Mouse (Mus musculus) urinary bladder, postnatal 36 days (tissue): ENCODE measurements around the gene Spred2.
"Not testable (repeated sequence)": the region's sequence is repeated elsewhere in the genome, so short reads cannot be mapped to it uniquely, and the experiment has no call there.

Experiments
- DNase-seq, 2 experiments: peaks; one replicate each; pipeline ENCODE4 v3.0.0; 2022; ENCODE audit warnings: low spot score in 2 of 2, mixed read lengths in 1 of 2

Spred2 gene

GRCm38 (mm10) chr11:20053951-20054350 lies 129.8 kb downstream of the Spred2 start:
- no peak for DNase-seq

GRCm38 (mm10) chr11:20054617-20055016 lies 130.4 kb downstream of the Spred2 start:
- no peak for DNase-seq

- DNase-seq = no peak
Measured at GRCm38 (mm10) chr11:20056168-20056567, 132.0 kb downstream of the Spred2 start.

GRCm38 (mm10) chr11:20057429-20057828 lies 133.3 kb downstream of the Spred2 start:
- no peak for DNase-seq

- no peak for DNase-seq
Measured at GRCm38 (mm10) chr11:20059736-20060135, 135.6 kb downstream of the Spred2 start.

GRCm38 (mm10) chr11:20062801-20063200 lies 138.6 kb downstream of the Spred2 start:
- not testable (repeated sequence) for DNase-seq

- DNase-seq = not testable (repeated sequence)
Measured at GRCm38 (mm10) chr11:20064086-20064485, 139.9 kb downstream of the Spred2 start.

- DNase-seq = no peak
Measured at GRCm38 (mm10) chr11:20064926-20065325, 140.8 kb downstream of the Spred2 start.

GRCm38 (mm10) chr11:20066106-20066505 lies 141.9 kb downstream of the Spred2 start:
- DNase-seq = no peak

GRCm38 (mm10) chr11:20067521-20067920 lies 143.3 kb downstream of the Spred2 start:
- DNase-seq = no peak

GRCm38 (mm10) chr11:20068346-20069004 lies 144.3 kb downstream of the Spred2 start:
- DNase-seq = no peak

- no peak for DNase-seq
Measured at GRCm38 (mm10) chr11:20072174-20072573, 148.0 kb downstream of the Spred2 start.

GRCm38 (mm10) chr11:20072826-20073225 lies 148.7 kb downstream of the Spred2 start:
- DNase-seq = no peak
